Mouse (Mus musculus): ENCODE results near the gene Gm47985.

GRCm38 (mm10) chr1:151150211-151150610 lies 32.1 kb upstream of the Gm47985 start:
- TF ChIP-seq CTCF (IDR thresholded peaks at IDR 0.05; ENCODE audit: low read depth) (no peak), EP300 (IDR thresholded peaks at IDR 0.05; ENCODE audit: low read depth) (no peak)
